Mouse (Mus musculus) splenic B cell, adult 2 months (primary cell): ENCODE data around the gene Zc3h6.
A peak's percentile ranks its signal among the peaks of the same experiment; 100 is the strongest.

Experiments used
- DNase-seq: peaks from one replicate; pipeline ENCODE4 v3.0.0-alpha.2; 2011; ENCODE audit warnings: low read depth, low spot score
- H3K27me3 ChIP-seq: 2 replicates; pipeline ENCODE4 v1.6.1; 2012; ENCODE audit warnings: mild to moderate bottlenecking, low read length, moderate library complexity, mixed read lengths; ENCODE audit not compliant: control insufficient read depth, poor library complexity, insufficient read depth, severe bottlenecking
- H3K36me3 ChIP-seq: 2 replicates; pipeline ENCODE4 v1.6.1; 2012; ENCODE audit warnings: mild to moderate bottlenecking, low read length, moderate library complexity, mixed read lengths; ENCODE audit not compliant: control insufficient read depth, poor library complexity, insufficient read depth, severe bottlenecking

Gene Zc3h6

DNA sequence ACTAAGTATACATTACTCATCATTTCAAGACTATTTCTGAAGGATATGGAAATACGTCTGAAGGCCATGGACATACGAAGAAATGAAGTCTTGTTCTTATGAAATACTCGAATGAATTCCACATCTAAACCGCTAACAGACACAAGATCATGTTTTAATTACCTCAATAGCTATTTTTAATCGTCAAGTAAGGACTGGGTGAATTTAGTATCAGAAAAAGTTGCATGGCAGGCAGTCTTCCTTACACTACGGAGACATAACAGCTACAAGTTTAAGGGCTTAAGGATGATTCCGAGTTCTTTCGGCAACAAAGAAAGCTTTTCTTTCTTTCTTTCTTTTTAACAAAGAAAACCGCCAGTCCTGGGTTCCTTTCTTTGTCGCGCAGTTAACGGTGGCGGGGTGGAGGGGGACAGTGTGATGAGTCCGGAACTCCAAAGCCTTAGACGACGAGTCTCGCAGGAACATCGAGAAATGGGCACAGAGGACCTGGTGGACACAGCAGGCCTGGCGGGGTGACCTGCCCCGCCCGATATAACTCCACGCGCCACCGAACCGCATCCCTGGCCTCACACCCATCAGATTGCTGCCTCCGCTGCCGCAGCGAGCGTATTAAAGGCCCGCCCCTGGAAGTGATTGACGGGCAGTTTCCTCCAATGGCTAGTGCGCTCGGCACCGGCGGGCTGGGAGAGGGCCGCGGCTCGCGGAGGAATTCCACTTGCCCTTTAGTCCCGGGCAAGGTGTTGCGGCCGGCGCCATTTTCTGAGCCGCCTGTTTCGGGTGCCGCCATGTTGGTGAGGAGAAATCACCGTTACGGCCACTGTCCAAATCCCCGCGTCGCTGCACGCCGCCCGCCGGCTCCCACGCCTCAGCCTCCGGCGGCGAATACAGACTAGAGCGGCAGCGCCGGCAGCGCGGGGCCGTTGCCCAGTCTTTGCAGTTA lies at the start of gene Zc3h6:
Gene Zc3h6, plus strand, starts transcription at position 762 of the 940 bp plus-strand sequence.
- Histone ChIP-seq H3K36me3 (no peaks in the 10 kb centered on the region), H3K27me3 (no peaks in the 10 kb centered on the region)
- peak; percentile 98 for DNase-seq

DNA sequence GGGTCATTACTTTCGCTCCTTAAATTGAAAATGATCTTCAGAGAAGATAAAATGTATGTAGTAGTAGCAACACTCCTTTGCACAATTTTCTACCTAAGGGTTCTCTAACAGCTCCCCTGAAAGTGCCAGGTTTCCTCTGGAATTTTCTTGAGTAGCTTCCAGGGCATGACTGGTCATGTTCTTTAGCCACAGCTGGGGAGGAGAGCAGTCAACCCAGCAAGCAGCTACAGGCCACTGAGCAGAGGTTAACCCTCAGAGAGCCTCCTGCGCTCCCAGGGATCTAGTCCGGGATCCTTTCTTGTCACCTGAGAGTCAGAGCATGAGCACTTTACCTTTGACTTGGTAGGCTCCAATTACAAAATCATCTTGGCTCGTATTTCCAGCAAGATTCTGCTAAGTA lies 42.4 kb upstream of the Zc3h6 start:
- DNase-seq, result no peak
- Histone ChIP-seq H3K36me3 (peaks cover 2% of the 10 kb centered on the region; the same call in 1 of the 2 replicates), H3K27me3 (no peaks in the 10 kb centered on the region)

DNA sequence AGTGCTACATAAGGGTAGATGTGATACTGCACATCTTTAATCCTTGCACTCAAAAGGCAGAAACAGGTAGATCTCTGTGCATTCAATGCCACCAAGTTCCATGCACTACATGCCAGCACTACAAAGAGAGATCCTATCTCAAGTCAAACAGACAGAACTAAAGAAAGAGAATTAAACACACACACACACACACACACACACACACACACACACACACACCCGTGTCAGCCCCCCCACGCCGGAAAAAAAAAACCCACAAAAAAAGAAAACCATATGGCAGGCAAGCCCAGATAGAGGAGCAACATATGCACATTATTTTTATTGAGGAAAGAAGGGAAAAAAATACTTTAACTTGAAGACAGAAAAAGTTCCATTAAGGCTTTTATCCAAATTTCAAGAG lies 38.8 kb upstream of the Zc3h6 start:
- Histone ChIP-seq H3K27me3 (no peaks in the 10 kb centered on the region), H3K36me3 (peaks cover 7% of the 10 kb centered on the region)
- no peak for DNase-seq

GRCm38 (mm10) chr2:128930704-128931103 lies 36.5 kb upstream of the Zc3h6 start:
- no peaks in the 10 kb centered on the region for H3K27me3 ChIP-seq
- no peak for DNase-seq
- peaks cover 7% of the 10 kb centered on the region for H3K36me3 ChIP-seq

DNA sequence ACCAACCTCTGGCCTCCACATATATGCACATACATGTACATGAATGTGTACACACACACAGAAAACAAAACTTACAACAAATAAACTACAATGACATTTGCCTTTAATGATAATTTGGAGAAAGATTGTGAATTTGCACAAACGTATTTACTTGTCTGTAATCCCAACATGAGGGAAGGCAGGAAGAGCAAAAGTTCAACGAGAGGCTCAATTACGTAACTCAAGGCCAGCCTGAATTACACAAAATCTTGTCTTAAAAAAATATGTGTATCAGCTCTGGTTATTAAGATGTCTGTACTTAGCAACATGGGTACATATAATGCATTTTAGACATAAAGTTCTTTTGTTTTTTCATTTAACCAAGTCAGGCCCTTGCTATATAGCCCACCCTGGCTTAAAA lies 30.9 kb upstream of the Zc3h6 start:
- DNase-seq, result no peak
- no peaks in the 10 kb centered on the region; the same call in 1 of the 2 replicates for H3K27me3 ChIP-seq
- peaks cover 14% of the 10 kb centered on the region for H3K36me3 ChIP-seq

- Histone ChIP-seq H3K27me3 (no peaks in the 10 kb centered on the region; the same call in 1 of the 2 replicates), H3K36me3 (0 out of 2 replicates have a peak, but pooled peaks cover 2% of the 10 kb centered on the region)
- DNase-seq, result peak; percentile 99
Measured at GRCm38 (mm10) chr2:128943538-128944528, 23.4 kb upstream of the Zc3h6 start, which contains the start of gene Zc3h8. Gene Zc3h8, minus strand, starts transcription at chr2:128944077.

GRCm38 (mm10) chr2:128947962-128948588 lies 19.1 kb upstream of the Zc3h6 start:
- DNase-seq, result peak; percentile 84

GRCm38 (mm10) chr2:128954186-128954585 lies 13.0 kb upstream of the Zc3h6 start:
- no peak for DNase-seq
- Histone ChIP-seq H3K36me3 (no peaks in the 10 kb centered on the region), H3K27me3 (no peaks in the 10 kb centered on the region)

More at GRCm38 (mm10) chr2:128947962-128948588, 19.1 kb upstream of the Zc3h6 start:
- H3K36me3 ChIP-seq, result no peaks in the 10 kb centered on the region
- H3K27me3 ChIP-seq, result no peaks in the 10 kb centered on the region

DNA sequence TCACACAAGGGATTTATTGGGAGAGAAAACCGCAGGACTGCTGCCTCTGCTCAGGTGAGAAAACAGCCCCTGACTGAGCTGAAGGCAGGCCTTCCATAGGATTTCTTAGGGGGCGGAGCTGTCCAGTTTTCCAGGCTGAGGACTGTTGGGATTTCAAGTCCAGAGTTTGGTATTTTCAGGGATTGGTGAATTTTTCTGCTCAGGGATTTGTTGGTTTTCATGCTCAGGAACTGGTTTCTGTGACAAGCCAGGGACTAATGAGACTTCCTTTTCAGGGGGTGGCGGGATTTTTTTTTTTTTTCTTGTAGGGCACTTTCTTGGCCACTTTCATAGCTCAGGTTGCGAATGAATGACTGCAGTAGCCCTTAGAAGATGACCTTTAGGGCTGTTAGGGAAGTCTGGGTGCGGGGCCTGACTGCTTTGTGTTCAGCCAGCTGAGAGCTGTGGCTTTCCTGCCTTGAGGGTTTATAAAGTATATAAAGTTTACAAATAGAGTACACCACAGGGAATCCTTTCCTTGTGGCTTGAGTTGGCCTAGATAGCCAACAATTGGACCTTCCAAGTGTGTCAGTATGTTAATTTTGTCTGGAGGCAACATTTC lies 1.6 kb upstream of the Zc3h6 start:
- Histone ChIP-seq H3K36me3 (no peaks in the 10 kb centered on the region), H3K27me3 (no peaks in the 10 kb centered on the region)
- DNase-seq, result no peak

DNA sequence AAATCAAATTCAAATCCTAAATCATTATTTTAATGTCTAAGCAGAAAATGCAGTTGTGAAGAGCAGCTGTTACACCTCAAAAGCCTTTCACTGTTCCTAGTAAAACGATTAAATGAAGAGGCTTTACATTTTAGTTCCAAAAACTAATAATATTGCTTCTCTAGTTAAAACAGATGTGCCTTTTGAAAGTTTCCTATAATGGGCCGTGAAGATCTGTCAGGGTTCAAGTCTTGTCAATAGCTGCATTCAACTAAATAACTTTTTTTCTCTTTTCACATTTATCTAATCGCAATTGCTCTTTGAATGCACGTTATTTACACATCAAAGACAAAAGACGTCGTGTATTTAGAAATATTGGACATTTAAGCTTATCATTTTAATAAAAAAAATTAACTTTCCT lies 966 bp upstream of the Zc3h6 start:
- no peaks in the 10 kb centered on the region for H3K36me3 ChIP-seq
- DNase-seq, result no peak
- no peaks in the 10 kb centered on the region for H3K27me3 ChIP-seq

- Histone ChIP-seq H3K27me3 (no peaks in the 10 kb centered on the region), H3K36me3 (no peaks in the 10 kb centered on the region)
- peak; percentile 64 for DNase-seq
Measured at GRCm38 (mm10) chr2:128967661-128968441, 649 bp downstream of the Zc3h6 start, which contains the start of gene Gm10762. Gene Gm10762, minus strand, starts transcription at chr2:128967725.

- Histone ChIP-seq H3K36me3 (no peaks in the 10 kb centered on the region), H3K27me3 (no peaks in the 10 kb centered on the region)
- DNase-seq, result no peak
Measured at GRCm38 (mm10) chr2:128968475-128969083, 1.4 kb downstream of the Zc3h6 start.

DNA sequence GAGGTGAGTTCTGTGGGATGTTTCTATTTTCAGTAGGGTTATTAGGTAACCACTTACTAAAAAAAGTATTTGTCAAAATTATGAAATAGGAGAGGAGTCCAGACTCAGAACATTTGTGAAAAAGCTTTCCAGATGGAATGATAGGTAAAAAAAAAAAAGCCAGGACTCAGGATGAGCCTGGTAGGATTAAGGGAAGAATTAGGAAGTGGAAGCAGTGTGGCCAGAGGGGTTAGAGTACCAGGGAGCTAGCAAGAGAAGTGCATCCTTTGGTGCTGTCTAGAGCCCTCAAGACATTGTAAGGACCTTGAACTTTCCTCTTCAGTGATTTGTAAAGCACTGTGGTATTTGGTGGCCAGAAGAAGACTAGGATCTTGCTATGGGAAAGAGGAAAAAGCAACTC lies 5.1 kb downstream of the Zc3h6 start:
- Histone ChIP-seq H3K36me3 (no peaks in the 10 kb centered on the region), H3K27me3 (no peaks in the 10 kb centered on the region)
- DNase-seq, result no peak
